Mouse (Mus musculus) neural tube, embryonic 13.5 days (tissue): ENCODE measurements around the gene Sapcd1. TPM values are rescaled to one million over a fixed set of nuclear protein-coding genes. Genes with fewer than 3 reads are reported as not detected.
"Not testable (repeated sequence)": the region's sequence is repeated elsewhere in the genome, so short reads cannot be mapped to it uniquely, and the experiment has no call there.

Experiments
- ATAC-seq: fragments of 200-750 bp; cut with Nextera tagmentation; 2 replicates; pipeline ENCODE4 v1.8.0; 2017; ENCODE audit warnings: low read depth, mild to moderate bottlenecking, moderate TSS enrichment, moderate library complexity
- H3K27ac ChIP-seq: fragments of 300-500 bp; sonication (generic); replicated peaks from 2 replicates; pipeline ENCODE4 v1.5.1; 2015; ENCODE audit warnings: moderate library complexity, mild to moderate bottlenecking, inconsistent platforms
- H3K27me3 ChIP-seq: fragments of 300-500 bp; sonication (generic); 2 replicates; pipeline ENCODE4 v1.6.1; 2015; ENCODE audit warnings: mild to moderate bottlenecking, inconsistent platforms
- H3K36me3 ChIP-seq: fragments of 300-500 bp; sonication (generic); 2 replicates; pipeline ENCODE4 v1.6.1; 2015; ENCODE audit warnings: mild to moderate bottlenecking, inconsistent platforms
- H3K4me1 ChIP-seq: fragments of 300-500 bp; sonication (generic); replicated peaks from 2 replicates; pipeline ENCODE4 v1.6.1; 2015; ENCODE audit warnings: inconsistent platforms
- H3K4me2 ChIP-seq: fragments of 300-500 bp; sonication (generic); 2 replicates; pipeline ENCODE4 v1.6.1; 2015; ENCODE audit warnings: inconsistent platforms, mild to moderate bottlenecking, moderate library complexity
- H3K4me3 ChIP-seq: fragments of 300-500 bp; sonication (generic); 2 replicates; pipeline ENCODE4 v1.5.1; 2015; ENCODE audit warnings: mild to moderate bottlenecking, inconsistent platforms
- H3K9ac ChIP-seq: fragments of 300-500 bp; sonication (generic); 2 replicates; pipeline ENCODE4 v1.6.1; 2015; ENCODE audit warnings: moderate library complexity, mild to moderate bottlenecking, inconsistent platforms
- H3K9me3 ChIP-seq: fragments of 300-500 bp; sonication (generic); 2 replicates; pipeline ENCODE4 v1.6.1; 2016; ENCODE audit warnings: inconsistent platforms
- WGBS: fragments of 180-500 bp; shearing (Covaris S2); methylation state at CpG from one replicate; pipeline ENCODE4 v1.1.7; 2015; 5-methylcytosine and 5-hydroxymethylcytosine counted together
- polyA plus RNA-seq: library from polyadenylated mRNA; unstranded; fragments of >200 nt; fragmentation: Nextera tagmentation; extraction: Ambion mirVana; gene quantifications from 2 replicates; pipeline ENCODE4 v1.2.1, GENCODE M21; 2015

Gene Sapcd1
- polyA plus RNA-seq, 1 experiment from 2014 or later: 2.6 TPM

GRCm38 (mm10) chr17:35013221-35013620 lies 14.6 kb downstream of the Sapcd1 start:
- WGBS: 86% methylated on average over 6 of the region's 6 CpGs
- Histone ChIP-seq H3K4me3 (no peak overlapping the region), H3K27ac (no peak overlapping the region), H3K36me3 (peaks cover 94% of the 10 kb centered on the region), H3K27me3 (no peaks in the 10 kb centered on the region), H3K4me2 (no peak overlapping the region), H3K9ac (no peak overlapping the region), H3K9me3 (no peaks in the 10 kb centered on the region), H3K4me1 (peaks cover 11% of the 10 kb centered on the region; the same call in 1 of the 2 replicates)
- no peak for ATAC-seq

DNA sequence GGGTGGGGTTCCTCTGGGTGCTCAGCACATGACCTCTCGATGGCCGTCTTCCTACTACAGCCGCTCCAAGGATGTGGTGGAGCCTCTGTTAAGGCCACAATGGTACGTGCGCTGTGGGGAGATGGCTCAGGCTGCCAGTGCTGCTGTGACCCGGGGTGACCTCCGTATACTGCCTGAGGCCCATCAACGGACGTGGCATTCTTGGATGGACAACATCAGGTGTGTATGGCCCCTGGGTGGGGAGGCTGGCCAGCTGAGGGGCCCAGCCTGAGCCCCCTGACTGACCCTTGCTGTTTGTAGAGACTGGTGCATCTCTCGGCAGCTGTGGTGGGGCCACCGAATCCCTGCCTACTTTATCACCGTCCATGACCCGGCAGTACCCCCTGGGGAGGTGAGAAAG lies 15.4 kb downstream of the Sapcd1 start:
- no peak overlapping the region for H3K9ac ChIP-seq
- no peaks in the 10 kb centered on the region for H3K27me3 ChIP-seq
- peaks cover 96% of the 10 kb centered on the region for H3K36me3 ChIP-seq
- H3K4me1 ChIP-seq: peaks cover 11% of the 10 kb centered on the region; the same call in 1 of the 2 replicates
- H3K27ac ChIP-seq: no peak overlapping the region
- no peak overlapping the region for H3K4me3 ChIP-seq
- no peak for ATAC-seq
- H3K4me2 ChIP-seq: no peak overlapping the region
- 82% methylated on average over 13 of the region's 13 CpGs for WGBS
- H3K9me3 ChIP-seq: no peaks in the 10 kb centered on the region

DNA sequence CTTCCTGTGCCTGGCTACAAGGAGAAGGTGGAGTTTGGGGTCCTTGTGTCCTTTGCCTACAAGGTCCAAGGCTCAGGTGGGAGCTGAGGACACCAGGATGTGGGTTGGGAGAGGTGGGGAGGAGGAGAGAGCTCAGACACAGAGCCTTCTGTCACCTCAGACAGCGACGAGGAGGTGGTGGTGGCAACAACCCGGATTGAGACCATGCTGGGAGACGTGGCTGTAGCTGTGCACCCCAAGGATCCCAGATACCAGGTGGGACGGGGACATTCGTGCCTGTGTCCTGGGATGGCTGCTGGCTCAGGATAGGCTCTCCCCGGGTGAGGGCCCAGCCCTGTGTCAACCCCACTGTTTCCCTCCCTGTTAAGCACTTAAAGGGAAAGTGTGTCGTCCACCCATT lies 16.4 kb downstream of the Sapcd1 start:
- no peak overlapping the region for H3K4me2 ChIP-seq
- no peaks in the 10 kb centered on the region for H3K27me3 ChIP-seq
- no peaks in the 10 kb centered on the region for H3K9me3 ChIP-seq
- H3K36me3 ChIP-seq: peaks cover 97% of the 10 kb centered on the region
- 90% methylated on average over 8 of the region's 8 CpGs for whole genome bisulfite sequencing
- H3K27ac ChIP-seq: no peak overlapping the region
- no peak for ATAC-seq
- peaks cover 6% of the 10 kb centered on the region; the same call in 1 of the 2 replicates for H3K4me1 ChIP-seq
- H3K9ac ChIP-seq: no peak overlapping the region
- no peak overlapping the region for H3K4me3 ChIP-seq

- H3K9ac ChIP-seq: no peak overlapping the region
- H3K27ac ChIP-seq: no peak overlapping the region
- 91% methylated on average over 7 of the region's 7 CpGs for WGBS
- no peak overlapping the region for H3K4me2 ChIP-seq
- H3K4me1 ChIP-seq: no peaks in the 10 kb centered on the region
- no peaks in the 10 kb centered on the region for H3K27me3 ChIP-seq
- H3K9me3 ChIP-seq: no peaks in the 10 kb centered on the region
- H3K36me3 ChIP-seq: peaks cover 96% of the 10 kb centered on the region
- ATAC-seq: no peak
- H3K4me3 ChIP-seq: no peak overlapping the region
Measured at GRCm38 (mm10) chr17:35009586-35009985, 18.2 kb downstream of the Sapcd1 start.

DNA sequence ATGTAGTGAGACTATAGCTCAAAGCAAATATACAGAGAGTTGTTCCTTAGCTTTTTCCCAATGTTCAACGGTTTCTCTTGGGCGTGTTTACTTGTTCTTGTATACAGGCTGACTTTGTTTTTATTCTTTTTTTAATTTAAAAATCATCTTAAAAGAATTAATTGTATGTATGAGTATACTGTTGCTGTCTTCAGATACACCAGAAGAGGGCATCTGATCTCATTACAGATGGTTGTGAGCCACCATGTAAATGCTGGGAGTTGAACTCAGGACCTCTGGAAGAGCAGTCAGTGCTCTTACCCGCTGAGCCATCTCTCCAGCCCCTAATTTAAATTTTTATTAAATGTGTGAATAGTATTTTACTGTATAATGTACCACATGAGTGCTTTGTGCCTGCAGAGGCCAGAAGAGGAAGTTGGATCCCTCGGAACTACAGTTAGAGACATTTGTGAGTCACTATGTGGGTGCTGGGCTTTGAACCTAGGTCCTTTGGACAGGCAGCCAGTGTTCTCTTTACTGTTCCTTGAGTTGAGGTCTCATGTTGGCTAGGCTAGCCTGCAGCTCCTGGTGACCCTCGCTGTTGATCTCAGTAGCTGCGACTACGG lies 20.3 kb downstream of the Sapcd1 start:
- Histone ChIP-seq H3K9me3 (no peaks in the 10 kb centered on the region), H3K27ac (no peak overlapping the region), H3K4me2 (no peak overlapping the region), H3K4me3 (no peak overlapping the region), H3K27me3 (no peaks in the 10 kb centered on the region), H3K36me3 (peaks cover 81% of the 10 kb centered on the region), H3K4me1 (peaks cover 11% of the 10 kb centered on the region), H3K9ac (no peak overlapping the region)
- WGBS: 97% methylated on average over 7 of the region's 7 CpGs
- ATAC-seq: no peak

- H3K9ac ChIP-seq: not testable (repeated sequence)
- 99% methylated on average over 4 of the region's 5 CpGs for whole genome bisulfite sequencing
- H3K36me3 ChIP-seq: peaks cover 65% of the 10 kb centered on the region
Measured at GRCm38 (mm10) chr17:35005902-35006301, 21.9 kb downstream of the Sapcd1 start.

DNA sequence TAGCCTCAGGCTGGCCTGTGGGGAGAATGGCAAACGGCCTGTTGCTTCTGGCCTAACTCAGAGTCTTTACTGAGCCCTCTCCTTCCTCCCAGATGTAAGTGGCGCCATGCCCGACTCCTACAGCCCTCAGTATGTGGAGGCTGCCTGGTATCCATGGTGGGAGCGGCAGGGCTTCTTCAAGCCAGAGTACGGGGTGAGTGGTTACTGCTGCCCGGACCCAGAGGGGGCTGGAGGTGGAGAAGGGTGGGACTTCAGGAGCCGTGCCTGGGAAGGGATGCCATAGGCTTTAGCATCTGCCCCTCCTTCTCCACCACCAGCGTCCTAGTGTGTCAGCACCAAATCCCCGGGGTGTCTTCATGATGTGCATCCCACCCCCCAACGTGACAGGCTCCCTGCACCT lies 22.7 kb downstream of the Sapcd1 start:
- Histone ChIP-seq H3K4me1 (peaks cover 23% of the 10 kb centered on the region), H3K4me2 (no peak overlapping the region), H3K9me3 (no peaks in the 10 kb centered on the region), H3K4me3 (no peak overlapping the region), H3K27ac (no peak overlapping the region), H3K27me3 (no peaks in the 10 kb centered on the region), H3K9ac (no peak overlapping the region), H3K36me3 (peaks cover 58% of the 10 kb centered on the region)
- 96% methylated on average over 10 of the region's 10 CpGs for WGBS
- no peak for ATAC-seq

More at GRCm38 (mm10) chr17:35005902-35006301, 21.9 kb downstream of the Sapcd1 start:
- not testable (repeated sequence) for H3K9me3 ChIP-seq, H3K27me3 ChIP-seq, ATAC-seq, H3K27ac ChIP-seq, H3K4me3 ChIP-seq, H3K4me2 ChIP-seq
- H3K4me1 ChIP-seq: peaks cover 22% of the 10 kb centered on the region

DNA sequence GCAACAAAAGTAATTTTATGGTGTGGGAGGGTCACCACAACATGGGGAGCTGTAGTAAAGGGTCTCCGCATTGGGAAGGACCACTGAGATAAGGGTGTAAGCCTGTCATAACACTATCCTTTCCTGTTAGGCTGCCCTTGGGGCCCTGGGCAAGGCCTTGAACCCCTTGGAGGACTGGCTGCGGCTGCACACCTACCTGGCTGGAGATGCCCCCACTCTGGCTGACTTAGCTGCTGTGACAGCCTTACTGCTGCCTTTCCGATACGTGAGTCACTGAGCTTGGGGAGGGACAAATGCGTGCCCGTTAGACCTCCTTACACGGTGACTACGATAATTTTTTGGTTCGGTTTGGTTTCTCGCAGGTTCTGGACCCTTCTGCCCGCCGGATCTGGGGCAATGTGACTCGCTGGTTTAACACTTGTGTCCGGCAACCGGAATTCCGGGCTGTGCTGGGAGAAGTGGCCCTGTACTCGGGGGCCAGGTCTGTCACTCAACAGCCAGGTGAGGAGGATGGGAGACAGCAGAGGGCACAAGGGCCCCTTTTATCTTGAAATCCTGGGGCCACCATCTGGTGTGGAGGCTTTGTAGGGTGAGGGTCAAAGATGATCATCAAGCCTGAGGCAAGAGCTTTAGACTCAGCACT lies 23.6 kb downstream of the Sapcd1 start:
- Histone ChIP-seq H3K4me2 (no peak overlapping the region), H3K27me3 (no peaks in the 10 kb centered on the region), H3K9ac (no peak overlapping the region), H3K9me3 (no peaks in the 10 kb centered on the region), H3K4me1 (peaks cover 32% of the 10 kb centered on the region), H3K4me3 (no peak overlapping the region), H3K27ac (no peak overlapping the region), H3K36me3 (peaks cover 48% of the 10 kb centered on the region)
- ATAC-seq: no peak
- 95% methylated on average over 17 of the region's 17 CpGs for WGBS

DNA sequence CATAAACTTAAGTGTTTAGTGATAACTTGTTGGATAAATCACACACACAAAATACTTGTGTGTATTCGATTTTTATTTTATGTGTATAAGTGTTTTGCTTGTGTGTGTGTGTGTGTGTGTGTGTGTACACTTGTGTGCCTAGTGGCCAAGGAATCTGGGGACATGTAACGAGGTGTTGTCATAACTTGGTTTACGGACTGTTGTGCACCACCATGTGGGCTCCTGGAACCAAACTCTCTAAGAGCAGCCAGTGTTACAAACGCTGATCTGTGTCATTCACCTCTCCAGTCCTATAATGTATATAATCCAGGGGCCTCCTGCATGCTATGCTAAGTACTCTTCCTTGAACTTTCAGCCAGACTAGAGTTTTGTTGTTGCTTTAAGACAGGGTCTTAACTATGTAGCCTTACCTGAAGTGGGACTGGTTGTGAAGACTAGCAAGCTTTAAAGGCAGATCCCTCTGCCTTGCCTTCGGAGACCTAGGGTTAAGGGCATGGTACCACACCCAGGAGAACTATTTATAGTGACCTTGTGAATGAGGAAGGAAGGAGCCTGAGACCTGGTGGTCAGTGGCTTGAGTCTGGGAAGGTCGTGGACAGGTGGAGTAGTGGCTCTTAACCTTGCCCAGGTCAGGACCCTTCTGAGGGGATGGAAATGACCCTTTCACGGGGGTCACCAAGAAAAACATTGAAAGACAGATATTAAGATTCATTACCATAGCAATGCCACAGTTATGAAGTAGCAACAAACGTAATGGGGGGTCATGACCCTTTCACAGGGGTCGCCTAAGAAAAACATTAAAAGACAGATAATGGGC lies 24.6 kb downstream of the Sapcd1 start:
- Histone ChIP-seq H3K9me3 (no peaks in the 10 kb centered on the region), H3K36me3 (peaks cover 41% of the 10 kb centered on the region), H3K4me2 (peak overlapping the region; percentile 100), H3K4me1 (peaks cover 34% of the 10 kb centered on the region), H3K9ac (peak overlapping the region; percentile 97), H3K27me3 (no peaks in the 10 kb centered on the region), H3K27ac (no peak overlapping the region), H3K4me3 (no peak overlapping the region)
- ATAC-seq: no peak
- WGBS: 77% methylated on average over 9 of the region's 9 CpGs

GRCm38 (mm10) chr17:35002153-35002865 lies 25.5 kb downstream of the Sapcd1 start:
- Histone ChIP-seq H3K27me3 (no peaks in the 10 kb centered on the region), H3K36me3 (peaks cover 32% of the 10 kb centered on the region), H3K27ac (peak overlapping the region; percentile 96; the same call in 1 of the 2 replicates), H3K4me2 (peak overlapping the region; percentile 100), H3K9ac (peak overlapping the region; percentile 97), H3K4me1 (peaks cover 34% of the 10 kb centered on the region), H3K9me3 (no peaks in the 10 kb centered on the region), H3K4me3 (peak overlapping the region; percentile 93)
- ATAC-seq: no peak
- WGBS: 12% methylated on average over 12 of the region's 12 CpGs

DNA sequence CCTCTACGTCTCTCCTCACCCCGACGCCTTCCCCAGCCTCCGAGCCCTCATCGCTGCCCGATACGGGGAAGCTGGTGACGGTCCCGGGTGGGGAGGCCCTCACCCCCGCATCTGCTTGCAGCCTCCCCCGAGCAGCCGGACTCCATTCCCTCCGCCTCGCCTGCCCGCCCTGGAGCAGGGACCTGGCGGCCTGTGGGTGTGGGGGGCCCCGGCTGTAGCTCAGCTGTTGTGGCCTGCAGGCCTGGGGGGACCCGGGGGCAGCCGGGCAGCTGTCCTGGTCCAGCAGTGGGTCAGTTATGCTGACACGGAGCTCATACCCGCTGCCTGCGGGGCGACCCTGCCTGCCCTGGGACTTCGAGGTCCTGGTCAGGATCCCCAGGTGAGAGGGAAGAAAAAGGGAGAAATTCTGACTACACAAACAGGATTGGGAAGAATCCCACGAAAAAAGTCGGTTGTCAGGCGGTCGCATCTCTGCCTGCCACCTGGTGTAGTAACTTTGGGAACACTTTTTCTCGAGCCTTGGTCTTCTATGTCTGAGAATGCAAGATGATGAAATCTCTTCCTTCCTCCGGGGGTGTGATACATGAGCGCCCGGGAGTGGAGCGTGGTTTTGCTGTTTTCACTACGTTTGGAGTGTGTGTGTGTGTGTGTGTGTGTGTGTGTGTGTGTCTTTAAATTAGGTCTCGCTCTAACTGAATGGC lies 26.2 kb downstream of the Sapcd1 start:
- WGBS: 1% methylated on average over 35 of the region's 35 CpGs
- ATAC-seq: no peak; the same call in 1 of the 2 replicates

More for the DNA sequence above, 26.2 kb downstream of the Sapcd1 start:
- Histone ChIP-seq H3K4me2 (peak overlapping the region; percentile 100), H3K4me3 (peak overlapping the region; percentile 93), H3K27me3 (no peaks in the 10 kb centered on the region), H3K4me1 (peaks cover 34% of the 10 kb centered on the region), H3K9me3 (no peaks in the 10 kb centered on the region), H3K27ac (peak overlapping the region; percentile 96), H3K9ac (peak overlapping the region; percentile 97), H3K36me3 (peaks cover 25% of the 10 kb centered on the region)
